Mouse (Mus musculus) intestine, postnatal 0 days (tissue): ENCODE data around the gene Arid4a. TPM values are rescaled to one million over a fixed set of nuclear protein-coding genes. Genes with fewer than 3 reads are reported as not detected.

Source experiments
- ATAC-seq: fragments of 200-750 bp; cut with Nextera tagmentation; 2 replicates; pipeline ENCODE4 v1.8.0; 2017; ENCODE audit warnings: mild to moderate bottlenecking, moderate TSS enrichment, moderate library complexity
- H3K27ac ChIP-seq: fragments of 300-500 bp; sonication (generic); 2 replicates; pipeline ENCODE4 v1.5.1; 2014; ENCODE audit warnings: mild to moderate bottlenecking, low read depth, low read length, moderate library complexity
- H3K27me3 ChIP-seq: fragments of 300-500 bp; sonication (generic); replicated peaks from 2 replicates; pipeline ENCODE4 v1.6.1; 2014; ENCODE audit warnings: low read length, mixed read lengths; ENCODE audit not compliant: control insufficient read depth, insufficient read depth
- H3K36me3 ChIP-seq: fragments of 300-500 bp; sonication (generic); 2 replicates; pipeline ENCODE4 v1.6.1; 2014; ENCODE audit warnings: mild to moderate bottlenecking, moderate library complexity; ENCODE audit not compliant: control insufficient read depth, insufficient read depth
- H3K4me1 ChIP-seq: fragments of 300-500 bp; sonication (generic); replicated peaks from 2 replicates; pipeline ENCODE4 v1.6.1; 2014; ENCODE audit warnings: antibody characterized with exemption, low read length, mixed read lengths; ENCODE audit not compliant: control insufficient read depth, insufficient read depth
- H3K4me2 ChIP-seq: fragments of 300-500 bp; sonication (generic); replicated peaks from 2 replicates; pipeline ENCODE4 v1.6.1; 2014; ENCODE audit warnings: low read depth, mild to moderate bottlenecking, moderate library complexity
- H3K4me3 ChIP-seq: fragments of 300-500 bp; sonication (generic); 2 replicates; pipeline ENCODE4 v1.5.1; 2014; ENCODE audit warnings: low read depth, low read length
- H3K9ac ChIP-seq: fragments of 300-500 bp; sonication (generic); 2 replicates; pipeline ENCODE4 v1.6.1; 2014; ENCODE audit warnings: mild to moderate bottlenecking, low read depth, low read length
- H3K9me3 ChIP-seq: fragments of 300-500 bp; sonication (generic); 2 replicates; pipeline ENCODE4 v1.6.1; 2016; ENCODE audit warnings: mixed run types; ENCODE audit not compliant: control insufficient read depth
- CTCF ChIP-seq: sonication (generic); IDR thresholded peaks from 2 replicates; pipeline ENCODE4 v1.5.1; 2016; ENCODE audit warnings: low read depth, mild to moderate bottlenecking, control low read depth, antibody characterized with exemption, moderate library complexity
- WGBS: fragments of 180-500 bp; shearing (Covaris S2); extraction: QIAGEN DNeasy Blood & Tissue Kit; methylation state at CpG from one replicate; pipeline ENCODE4 v1.1.7; 2014; 5-methylcytosine and 5-hydroxymethylcytosine counted together
- polyA plus RNA-seq: library from polyadenylated mRNA; unstranded; fragments of >200 nt; fragmentation: Nextera tagmentation; extraction: Ambion mirVana; gene quantifications from 2 replicates; pipeline ENCODE4 v1.2.1, GENCODE M21; 2015

Arid4a gene
- 23.2 and 27.4 TPM in 2 replicates for polyA plus RNA-seq

GRCm38 (mm10) chr12:71015363-71016210 is at the start of gene Arid4a:
Arid4a (plus strand) TSS chr12:71015990.
- H3K36me3 ChIP-seq, result peaks cover 18% of the 10 kb centered on the region
- no peaks in the 10 kb centered on the region for H3K4me1 ChIP-seq
- no peaks in the 10 kb centered on the region for H3K27me3 ChIP-seq
- H3K27ac ChIP-seq, result peak within 1 kb of the TSS; percentile 98
- peak within 1 kb of the TSS; percentile 98 for H3K4me3 ChIP-seq
- ATAC-seq, result peak; percentile 99
- peak within 1 kb of the TSS; percentile 96 for H3K9ac ChIP-seq
- no peak for TF ChIP-seq CTCF
- WGBS, result 1% methylated on average over 61 of the region's 61 CpGs
- H3K9me3 ChIP-seq, result no peaks in the 10 kb centered on the region
- peak within 1 kb of the TSS; percentile 79 for H3K4me2 ChIP-seq

- H3K9ac ChIP-seq, result 0 out of 2 replicates have a peak overlapping the region, but pooled peaks have one; percentile 79
- H3K4me3 ChIP-seq, result peak overlapping the region; percentile 82
- peak overlapping the region; percentile 97 for H3K27ac ChIP-seq
- no peaks in the 10 kb centered on the region for H3K27me3 ChIP-seq
- H3K4me1 ChIP-seq, result no peaks in the 10 kb centered on the region
- H3K36me3 ChIP-seq, result 0 out of 2 replicates have a peak, but pooled peaks cover 6% of the 10 kb centered on the region
- WGBS, result 42% methylated on average over 8 of the region's 8 CpGs
- H3K9me3 ChIP-seq, result no peaks in the 10 kb centered on the region
- no peak for ATAC-seq
- peak overlapping the region; percentile 65 for H3K4me2 ChIP-seq
- TF ChIP-seq CTCF, result no peak
These were observed 48.2 kb upstream of the Arid4a start for GRCm38 (mm10) chr12:70967581-70967980.

GRCm38 (mm10) chr12:70968141-70968790 is 47.5 kb upstream of the Arid4a start:
- peak; percentile 78 for TF ChIP-seq CTCF
- under 1% methylated on average over 35 of the region's 35 CpGs for WGBS

DNA sequence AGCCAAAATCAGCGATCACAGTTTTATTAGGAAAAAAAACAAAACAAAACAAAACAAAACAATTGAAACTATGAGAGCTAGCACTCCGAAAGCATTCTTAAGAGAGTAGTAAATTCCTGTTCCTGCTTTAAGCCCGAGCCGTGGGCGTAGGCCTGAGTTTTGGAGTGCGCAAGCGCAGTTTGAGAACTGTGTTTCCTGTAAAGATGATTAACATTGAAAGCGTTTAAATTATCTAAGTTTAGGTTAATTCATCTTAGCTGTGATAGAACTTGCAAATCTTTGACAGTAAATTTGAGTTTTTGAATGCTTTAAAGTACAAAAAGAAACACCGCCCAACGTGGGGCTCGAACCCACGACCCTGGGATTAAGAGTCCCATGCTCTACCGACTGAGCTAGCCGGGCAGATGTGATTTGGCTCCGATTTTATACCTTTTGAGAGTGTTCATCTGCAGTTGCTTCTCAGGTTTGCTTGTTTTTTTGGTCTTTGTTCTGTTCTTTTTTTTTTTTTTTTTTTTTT is 46.9 kb upstream of the Arid4a start:
- H3K4me2 ChIP-seq, result peak overlapping the region; percentile 65
- H3K27ac ChIP-seq, result peak overlapping the region; percentile 97
- H3K36me3 ChIP-seq, result 0 out of 2 replicates have a peak, but pooled peaks cover 4% of the 10 kb centered on the region
- peak overlapping the region; percentile 79 for H3K9ac ChIP-seq
- no peaks in the 10 kb centered on the region for H3K4me1 ChIP-seq
- H3K27me3 ChIP-seq, result no peaks in the 10 kb centered on the region
- H3K4me3 ChIP-seq, result peak overlapping the region; percentile 82
- TF ChIP-seq CTCF, result no peak
- under 1% methylated on average over 15 of the region's 15 CpGs for WGBS
- no peaks in the 10 kb centered on the region for H3K9me3 ChIP-seq
- ATAC-seq, result peak; percentile 65

More at GRCm38 (mm10) chr12:70968141-70968790, 47.5 kb upstream of the Arid4a start:
- peak overlapping the region; percentile 79 for H3K9ac ChIP-seq
- 0 out of 2 replicates have a peak, but pooled peaks cover 6% of the 10 kb centered on the region for H3K36me3 ChIP-seq
- peak overlapping the region; percentile 97 for H3K27ac ChIP-seq
- ATAC-seq, result peak; percentile 82
- H3K4me1 ChIP-seq, result no peaks in the 10 kb centered on the region
- H3K4me2 ChIP-seq, result peak overlapping the region; percentile 65
- no peaks in the 10 kb centered on the region for H3K27me3 ChIP-seq
- H3K4me3 ChIP-seq, result peak overlapping the region; percentile 82
- no peaks in the 10 kb centered on the region for H3K9me3 ChIP-seq

DNA sequence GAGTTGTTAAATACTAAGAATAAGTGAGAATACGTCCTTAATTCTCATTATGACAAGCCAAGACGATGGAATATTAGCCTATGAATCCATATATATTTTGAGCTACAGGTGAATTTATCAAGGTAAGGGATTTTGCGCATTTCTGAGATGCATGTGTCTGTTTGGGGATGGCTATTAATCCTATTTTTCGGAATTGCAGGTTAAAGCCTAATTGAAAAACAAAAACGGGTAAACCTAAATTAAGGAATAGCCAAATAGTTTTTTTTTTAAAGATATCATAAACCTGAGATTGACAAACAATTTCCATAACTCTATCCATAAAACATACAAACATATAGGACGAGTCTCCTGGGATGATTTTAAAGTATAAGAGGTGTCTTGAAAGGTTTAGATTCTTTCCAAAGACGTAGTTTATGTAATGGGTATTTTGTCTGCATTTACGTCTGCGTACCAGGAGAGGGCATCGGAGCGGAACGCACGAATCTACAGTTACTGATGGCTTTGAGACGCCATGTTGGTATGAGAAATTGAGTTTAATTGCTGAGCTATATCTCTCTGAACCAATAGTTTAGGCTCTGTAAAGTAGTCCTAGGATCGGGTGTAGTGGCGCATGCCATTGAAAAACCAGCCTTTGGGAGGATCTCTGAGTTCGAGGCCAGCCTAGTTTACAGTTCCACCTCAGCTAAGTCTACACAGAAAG is 46.2 kb upstream of the Arid4a start:
- H3K9me3 ChIP-seq, result no peaks in the 10 kb centered on the region
- whole genome bisulfite sequencing, result 6% methylated on average over 17 of the region's 17 CpGs
- H3K27me3 ChIP-seq, result no peaks in the 10 kb centered on the region
- no peaks in the 10 kb centered on the region for H3K4me1 ChIP-seq
- H3K27ac ChIP-seq, result 0 out of 2 replicates have a peak overlapping the region, but pooled peaks have one; percentile 24
- peak overlapping the region; percentile 48 for H3K4me3 ChIP-seq
- ATAC-seq, result no peak
- peak overlapping the region; percentile 65 for H3K4me2 ChIP-seq
- no peaks in the 10 kb centered on the region for H3K36me3 ChIP-seq
- H3K9ac ChIP-seq, result no peak overlapping the region
- TF ChIP-seq CTCF, result peak; percentile 88
